Mouse (Mus musculus) cortical plate, adult 2 months (tissue): ENCODE data around the gene Oard1.

ENCODE experiments used
- CTCF ChIP-seq: fragments of 200-500 bp; IDR thresholded peaks from 2 replicates; pipeline ENCODE4 v1.5.1; 2011; ENCODE audit warnings: mild to moderate bottlenecking, control low read depth, low read length; ENCODE audit not compliant: insufficient read depth; ENCODE audit errors: extremely low read depth
- POLR2A ChIP-seq: fragments of 200-500 bp; IDR thresholded peaks from 2 replicates; pipeline ENCODE4 v1.6.1; 2011; ENCODE audit warnings: mild to moderate bottlenecking, low read length, control low read depth; ENCODE audit not compliant: insufficient read depth; ENCODE audit errors: extremely low read depth

- TF ChIP-seq CTCF (no peak), POLR2A (no peak)
Measured at GRCm38 (mm10) chr17:48425823-48426612, 16.2 kb downstream of the Oard1 start.
